Mouse (Mus musculus) liver (tissue): Measurements from ENCODE around the gene Gpr55.

Source experiments
- DNase-seq: peaks from one replicate; pipeline ENCODE4 v3.0.0-alpha.2; 2020; ENCODE audit warnings: mixed read lengths

Gpr55 gene

DNA sequence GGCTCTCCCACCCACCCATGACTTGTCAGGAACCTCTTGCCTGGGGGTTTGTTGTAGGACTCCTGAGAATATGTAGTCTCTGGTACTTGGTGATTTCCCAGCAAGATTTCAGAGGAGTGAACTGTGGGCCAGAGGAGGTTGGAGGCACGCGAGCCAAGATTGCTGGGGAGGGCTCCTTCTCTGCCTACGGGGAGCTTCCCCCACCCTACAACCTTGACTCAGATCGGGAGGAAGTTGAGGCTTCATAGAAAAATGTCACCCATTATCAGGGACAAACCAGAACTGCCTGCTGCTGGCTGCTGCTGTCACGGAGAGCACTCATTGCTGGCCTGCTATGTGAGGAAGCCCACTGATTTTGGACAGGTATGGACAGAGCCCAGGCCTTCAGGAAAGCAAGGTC is 3.5 kb downstream of the Gpr55 start:
- no peak for DNase-seq

- no peak for DNase-seq
Observed at GRCm38 (mm10) chr1:85955150-85955549, 5.7 kb downstream of the Gpr55 start.

GRCm38 (mm10) chr1:85949085-85949684 is 11.6 kb downstream of the Gpr55 start:
- DNase-seq, result no peak

DNA sequence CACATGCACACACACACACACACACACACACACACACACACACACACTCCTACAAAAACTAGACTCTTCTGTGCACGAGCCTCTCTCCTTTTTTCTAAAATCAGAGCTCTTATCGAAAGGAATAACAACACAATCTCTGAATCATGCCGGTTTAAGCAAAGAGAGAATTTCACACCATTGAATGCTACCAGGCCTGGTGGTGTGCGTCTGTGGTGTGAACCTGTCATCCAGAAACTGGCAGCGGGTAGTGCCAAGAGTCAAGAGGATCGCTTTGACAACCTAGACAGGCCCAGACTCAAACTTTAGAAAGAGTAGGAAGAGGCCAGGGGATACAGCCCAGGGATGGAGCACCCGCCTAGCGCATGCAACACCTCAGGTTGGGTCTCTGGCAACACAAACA is 18.5 kb downstream of the Gpr55 start:
- no peak for DNase-seq

DNA sequence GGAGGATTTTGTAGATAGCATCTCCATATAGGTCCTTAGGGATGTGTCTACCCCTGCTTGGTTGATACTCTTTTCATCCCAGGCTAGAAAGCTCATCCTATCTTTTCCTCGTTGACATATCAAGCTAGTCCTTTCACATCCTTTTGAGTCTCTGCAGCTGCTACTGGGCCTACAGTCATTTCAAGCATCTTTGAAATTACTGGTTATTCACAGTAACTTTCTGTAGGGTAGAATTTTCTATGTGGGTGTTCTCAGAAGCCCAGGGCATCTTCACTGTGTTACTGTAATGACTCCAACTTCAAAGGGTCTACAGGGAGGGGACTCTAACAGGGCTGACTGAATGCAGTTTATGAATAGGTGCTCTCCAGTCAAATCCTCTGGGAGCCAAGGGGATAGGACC is 23.5 kb downstream of the Gpr55 start:
- DNase-seq, result no peak

DNA sequence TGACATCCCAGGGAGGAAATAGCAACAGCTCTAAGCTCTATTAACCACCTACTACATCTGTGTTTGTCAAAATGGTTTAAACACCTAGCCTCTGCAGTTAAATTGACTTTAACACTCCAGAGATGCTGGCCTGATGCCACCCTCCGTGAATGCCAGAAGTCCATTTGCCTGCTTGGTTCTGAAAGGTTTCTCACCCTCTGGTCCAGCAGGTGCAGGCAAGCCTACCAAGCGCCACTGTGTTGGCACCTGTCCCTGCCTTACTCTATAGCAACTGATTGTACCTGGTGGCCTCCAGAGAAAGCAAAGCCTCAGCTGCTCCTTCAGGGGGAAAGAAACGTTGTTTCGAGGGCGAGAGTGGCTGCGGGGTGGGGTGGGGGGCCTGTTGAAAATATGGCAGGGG is 24.5 kb downstream of the Gpr55 start:
- DNase-seq, result no peak

- peak; percentile 44 for DNase-seq
Observed at GRCm38 (mm10) chr1:85935148-85935852, 25.5 kb downstream of the Gpr55 start.

GRCm38 (mm10) chr1:85934560-85934959 is 26.2 kb downstream of the Gpr55 start:
- no peak for DNase-seq

GRCm38 (mm10) chr1:85933631-85934465 is 27.0 kb downstream of the Gpr55 start:
- peak; percentile 12 for DNase-seq

DNA sequence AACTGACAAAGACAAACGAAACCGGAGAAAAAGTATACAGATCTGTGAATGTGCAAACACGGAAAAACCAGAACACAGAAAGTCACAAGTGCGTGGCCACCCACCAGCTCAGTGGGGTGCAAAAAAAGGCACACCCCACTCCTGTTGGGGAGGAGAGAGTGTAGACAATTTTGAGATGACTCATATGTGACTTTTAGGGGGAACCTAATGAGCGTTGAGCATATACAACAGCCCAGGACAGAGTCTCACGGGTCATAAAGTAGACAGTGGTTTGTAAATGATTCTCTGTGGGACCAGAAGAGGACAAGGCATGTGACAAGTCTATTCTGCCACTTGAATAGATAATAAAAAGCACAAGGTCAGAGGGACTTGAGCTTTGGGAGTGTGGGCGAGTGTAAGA is 27.6 kb downstream of the Gpr55 start:
- DNase-seq, result no peak

DNA sequence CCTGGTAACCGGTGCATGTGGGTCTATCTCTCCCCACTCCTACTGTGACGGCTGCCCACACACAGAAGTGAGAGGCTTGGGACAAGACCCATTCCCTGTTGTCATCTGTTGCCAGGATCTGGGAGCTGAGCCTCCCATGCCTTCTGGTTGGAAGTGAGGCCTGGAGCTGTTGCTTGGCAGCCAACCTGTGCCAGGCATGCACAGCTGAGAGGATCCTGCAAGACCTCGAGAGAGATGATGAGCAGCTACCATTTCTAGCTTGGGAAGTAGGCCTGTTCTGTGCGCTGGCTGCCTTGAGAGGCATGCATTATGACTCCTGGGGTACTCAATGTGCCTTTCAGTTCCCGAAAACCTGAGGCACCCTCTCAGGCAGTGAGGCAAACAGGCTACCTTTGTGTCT is 29.6 kb downstream of the Gpr55 start:
- DNase-seq, result no peak

DNA sequence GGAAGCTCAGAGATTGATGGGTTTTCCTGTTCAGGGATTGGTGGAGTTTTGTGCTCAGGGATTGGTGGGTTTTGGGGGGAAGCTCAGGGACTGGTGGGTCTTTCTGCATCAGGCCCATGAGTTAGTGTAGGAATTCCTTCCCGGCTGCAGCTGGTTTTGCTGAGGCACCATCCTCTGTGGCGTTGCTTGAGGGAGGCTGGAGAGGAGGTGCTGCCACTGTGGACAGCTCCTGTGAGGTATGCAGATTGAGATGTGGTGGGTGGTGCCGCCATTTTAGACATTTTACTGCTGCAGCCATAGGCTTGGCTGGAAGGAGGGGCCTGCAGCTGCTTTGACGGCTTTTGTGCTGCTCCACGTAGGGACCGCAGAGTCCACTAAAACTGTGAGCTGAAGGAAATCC is 31.4 kb downstream of the Gpr55 start:
- DNase-seq, result no peak

- no peak for DNase-seq
Observed at GRCm38 (mm10) chr1:85928688-85929065, 32.1 kb downstream of the Gpr55 start.

DNA sequence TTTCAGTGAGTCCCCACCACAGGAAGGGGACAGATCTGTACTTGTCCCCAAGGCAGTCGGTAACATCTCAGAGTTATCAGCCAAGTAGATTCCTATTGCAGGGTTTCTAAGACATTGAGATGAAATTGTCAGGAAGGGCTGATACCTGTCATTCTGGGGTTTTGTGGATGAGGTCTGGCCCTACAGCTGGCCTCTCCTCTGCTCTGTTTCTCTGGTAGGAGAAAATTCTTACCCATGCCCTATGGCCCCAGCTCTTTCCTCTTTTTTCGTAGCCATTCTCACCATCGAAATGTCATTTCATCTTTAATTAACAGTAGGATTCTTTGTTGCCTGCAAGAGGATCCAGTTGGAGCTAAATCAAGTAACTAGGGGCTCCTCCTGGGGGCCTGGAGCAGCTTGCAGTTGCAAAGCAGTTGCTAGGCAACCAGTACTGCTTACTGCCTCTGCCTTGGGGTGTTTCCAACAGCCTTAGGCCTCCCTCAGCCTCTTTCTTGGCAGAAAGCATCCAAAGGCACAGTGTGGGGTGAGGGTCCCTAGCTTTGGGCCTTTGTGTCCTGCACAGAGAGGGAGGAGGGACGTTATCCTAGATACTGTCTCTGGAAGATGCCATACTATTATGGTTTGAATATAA is 32.6 kb downstream of the Gpr55 start, which contains the start of gene 4933407L21Rik:
Gene 4933407L21Rik, plus strand, starts transcription at position 427 of the 631 bp plus-strand sequence.
- DNase-seq, result no peak

- DNase-seq, result no peak
Observed at GRCm38 (mm10) chr1:85925183-85925582, 35.6 kb downstream of the Gpr55 start.

DNA sequence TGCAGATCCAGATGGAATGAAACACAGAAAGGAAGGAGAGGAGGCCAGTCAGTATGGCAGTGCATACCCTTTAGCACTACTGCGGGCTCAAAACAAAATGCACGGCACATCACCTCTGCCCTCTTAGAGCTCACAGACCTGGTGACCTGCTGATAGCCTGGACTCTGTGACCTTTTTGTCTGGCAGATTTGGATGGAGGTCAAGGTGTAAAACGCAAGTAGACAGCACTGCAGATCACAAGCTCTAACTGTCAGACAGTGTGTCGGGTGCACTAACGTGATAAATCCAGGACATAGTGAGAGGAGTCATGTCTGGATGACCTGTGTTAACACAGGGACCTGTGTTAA is 38.0 kb downstream of the Gpr55 start:
- DNase-seq, result no peak

GRCm38 (mm10) chr1:85922127-85922864 is 38.5 kb downstream of the Gpr55 start:
- DNase-seq, result no peak

DNA sequence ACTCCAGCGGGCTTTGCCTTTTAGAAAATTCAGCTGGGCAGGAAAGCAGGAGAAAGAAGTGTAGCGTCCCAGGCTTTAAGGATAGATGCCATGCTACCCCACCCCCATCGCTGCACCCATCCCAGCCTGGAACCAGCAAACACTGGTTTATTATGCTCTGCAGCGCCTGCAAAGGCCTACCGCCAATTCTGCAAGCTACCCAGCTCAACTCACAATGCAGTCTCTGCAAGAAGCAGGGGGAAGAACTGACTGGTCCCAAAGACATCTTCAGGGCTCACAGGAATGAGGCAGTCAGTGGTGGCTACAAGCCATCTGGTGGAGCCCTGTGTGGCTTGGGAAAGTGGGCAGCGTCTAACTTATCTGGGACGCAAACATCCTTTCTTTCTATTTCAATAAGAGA is 39.1 kb downstream of the Gpr55 start:
- no peak for DNase-seq

GRCm38 (mm10) chr1:85919621-85920020 is 41.2 kb downstream of the Gpr55 start:
- DNase-seq, result no peak

DNA sequence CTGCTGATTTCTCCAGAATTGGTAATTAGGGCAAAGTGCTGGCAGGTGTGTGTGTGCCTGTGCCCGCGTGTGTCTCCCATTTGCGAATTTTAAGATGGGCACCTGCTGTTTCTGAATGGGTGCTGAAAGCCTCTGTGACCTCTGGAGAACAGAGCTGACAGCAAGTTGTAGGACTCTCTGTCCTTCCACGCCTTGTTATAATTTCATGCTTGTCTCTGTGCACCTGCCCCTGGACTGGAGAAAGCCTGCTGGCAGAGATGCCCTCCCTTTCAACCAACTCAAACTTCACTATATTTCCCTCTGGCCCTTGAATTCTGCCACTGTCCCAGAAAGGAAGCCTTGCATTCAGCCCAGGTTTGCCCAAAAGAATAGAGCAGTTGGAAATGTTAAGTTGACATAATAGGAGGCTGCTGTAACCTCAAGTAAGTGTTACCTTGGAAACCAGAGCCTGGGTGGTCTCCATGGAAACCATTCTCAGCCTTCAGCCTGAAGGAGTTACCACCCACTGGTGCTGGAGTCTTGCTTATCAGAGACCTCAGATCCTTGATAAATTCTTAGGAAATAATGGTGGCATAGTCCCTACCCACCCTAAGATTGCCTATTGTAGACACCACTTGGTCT is 43.9 kb downstream of the Gpr55 start:
- DNase-seq, result no peak

- no peak for DNase-seq
Observed at GRCm38 (mm10) chr1:85915890-85916289, 44.9 kb downstream of the Gpr55 start.

DNA sequence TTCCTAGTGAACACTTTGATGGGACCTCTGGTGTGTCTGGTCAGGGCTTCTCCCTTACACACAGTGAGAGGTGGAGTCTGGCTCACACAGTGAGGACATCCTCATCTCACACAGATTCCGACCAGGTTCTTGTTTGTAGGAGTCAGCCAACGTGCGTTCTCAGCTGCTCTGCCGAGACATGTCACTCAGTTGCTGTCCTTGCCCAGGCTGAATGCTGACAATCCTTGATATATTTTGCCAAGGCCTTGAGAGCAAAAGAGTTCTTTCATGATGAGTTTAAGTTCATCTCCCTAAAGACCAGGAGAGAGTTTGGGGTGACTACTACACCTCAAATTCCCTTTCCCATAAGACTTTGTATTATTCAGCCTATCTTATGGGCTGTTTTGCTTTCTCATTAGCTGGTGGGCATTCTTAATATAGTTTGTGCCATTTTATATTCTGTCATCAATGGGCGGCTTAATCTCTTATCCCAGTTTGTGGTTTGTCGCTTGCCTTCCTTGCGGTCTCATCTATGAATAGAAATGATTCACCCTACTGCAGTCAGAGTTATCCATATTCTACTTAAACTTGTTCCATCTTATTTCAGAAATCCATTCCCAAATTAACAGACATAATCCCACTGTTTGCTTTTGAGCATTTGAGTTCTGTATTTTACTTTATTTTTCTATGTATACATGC is 47.6 kb downstream of the Gpr55 start:
- DNase-seq, result no peak
